Mouse (Mus musculus) adrenal gland (tissue): ENCODE measurements around the gene Gpc1.

ENCODE experiments used
- microRNA-seq, 2 experiments: library from miRNA; unstranded; fragments of <30 nt; microRNA quantifications; one replicate each; pipeline ENCODE4; 2019

The Gpc1 gene

Small RNAs within 50 kb of the gene (microRNA-seq; reads per million reads assigned to microRNA genes)
- 1,839 to 3,276 reads per million in 2 experiments for gene Mir149
